Mouse (Mus musculus) frontal cortex, postnatal 14 days (tissue): ENCODE measurements around the gene Rack1.
A peak's percentile ranks its signal among the peaks of the same experiment; 100 is the strongest.
"Not testable (repeated sequence)": the region's sequence is repeated elsewhere in the genome, so short reads cannot be mapped to it uniquely, and the experiment has no call there.

Source experiments
- DNase-seq, 2 experiments: peaks; one replicate each; pipeline ENCODE4 v3.0.0; 2022; ENCODE audit warnings: low spot score in 2 of 2

Rack1 gene

DNA sequence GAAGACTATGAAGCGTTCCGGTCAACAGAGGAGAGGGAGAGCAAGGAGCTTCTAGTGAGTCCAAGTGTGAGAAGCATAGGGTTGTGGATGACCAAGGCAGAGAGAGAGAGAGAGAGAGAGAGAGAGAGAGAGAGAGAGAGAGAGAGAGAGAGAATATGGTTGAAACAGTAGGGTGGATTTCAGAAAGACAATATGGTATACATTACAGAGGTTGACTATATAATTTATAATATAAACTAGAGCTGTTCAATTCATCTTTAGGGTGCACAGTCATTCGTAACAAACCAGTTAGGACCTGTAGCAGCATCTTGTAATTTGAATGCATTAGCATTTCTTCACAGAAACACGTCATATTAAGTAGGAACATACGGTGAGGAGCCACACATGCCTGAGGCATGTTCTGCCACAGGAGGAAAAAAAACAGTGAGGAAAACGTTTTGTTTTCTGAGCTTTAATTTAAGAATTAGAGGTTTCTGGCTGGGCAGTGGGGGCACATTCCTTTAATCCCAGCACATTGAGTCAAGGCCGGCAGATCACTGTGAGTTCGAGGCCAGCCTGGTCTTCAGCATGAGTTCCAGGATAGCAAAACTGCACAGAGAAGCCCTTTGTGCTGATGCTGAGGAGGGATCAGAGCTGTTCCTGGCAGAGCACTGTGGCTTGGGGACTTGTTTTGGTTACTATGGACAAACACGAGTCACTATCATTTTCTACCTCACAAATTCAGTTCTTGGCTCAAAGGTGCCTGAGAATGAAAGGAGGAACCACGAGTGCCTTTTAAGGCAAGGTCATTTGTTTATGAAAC is 38.9 kb downstream of the Rack1 start:
- DNase-seq: no peak

DNA sequence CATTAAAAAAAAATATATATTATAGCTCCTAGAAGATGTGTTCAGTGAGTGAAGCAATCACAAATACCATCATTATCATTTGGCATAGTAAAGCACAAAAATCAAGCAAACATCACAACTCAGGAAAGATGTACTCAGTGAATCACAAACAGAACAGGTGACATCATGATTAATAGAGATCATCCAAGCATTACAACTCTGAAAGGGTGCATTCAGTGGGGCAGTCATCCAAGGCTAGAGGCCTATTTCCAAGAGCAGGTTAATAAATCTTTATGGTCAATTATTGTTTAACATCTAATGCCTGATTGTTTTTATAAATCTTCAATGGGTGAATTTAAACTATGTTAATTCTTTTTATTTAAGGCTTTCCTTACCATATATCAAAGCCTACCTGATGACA is 40.7 kb downstream of the Rack1 start:
- no peak for DNase-seq

DNA sequence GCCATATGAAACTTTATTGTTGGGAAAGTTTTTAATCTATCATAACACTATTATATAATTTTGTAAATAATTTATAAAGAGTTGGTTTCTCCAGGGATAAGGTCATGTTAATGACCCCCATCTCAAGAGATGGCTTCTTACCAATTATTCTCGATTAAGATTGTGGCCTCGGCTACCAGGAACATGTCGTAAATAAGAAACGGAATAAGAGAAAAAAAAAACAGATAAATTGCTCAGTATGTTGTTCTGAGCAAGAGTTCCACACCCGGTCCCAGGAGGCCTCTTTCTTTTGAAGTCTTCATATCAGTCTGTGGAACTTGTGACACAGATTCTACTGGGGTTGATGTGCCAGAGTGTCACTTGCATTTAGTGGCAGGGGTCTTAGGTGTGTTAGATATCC is 41.1 kb downstream of the Rack1 start:
- no peak for DNase-seq

DNA sequence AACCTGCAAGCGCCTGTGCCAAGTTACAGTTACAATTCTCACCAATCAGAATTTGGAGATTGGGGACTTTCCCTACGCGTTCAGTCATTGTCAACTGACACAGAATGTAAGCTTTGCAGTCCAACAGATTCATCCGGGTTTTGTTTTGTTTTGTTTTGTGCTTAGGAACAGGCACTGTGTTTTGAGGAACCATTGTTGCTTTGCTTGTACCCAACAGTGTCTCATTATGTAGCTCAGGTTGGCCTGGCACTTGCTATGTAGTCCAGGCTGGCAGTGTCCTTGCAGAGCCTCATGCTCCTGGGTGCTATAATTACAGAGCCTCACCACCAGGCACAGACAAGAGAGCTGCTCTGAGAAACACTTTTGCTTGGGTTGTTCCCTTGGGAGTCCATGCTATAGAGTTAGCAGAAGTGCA is 42.3 kb downstream of the Rack1 start:
- no peak for DNase-seq

DNA sequence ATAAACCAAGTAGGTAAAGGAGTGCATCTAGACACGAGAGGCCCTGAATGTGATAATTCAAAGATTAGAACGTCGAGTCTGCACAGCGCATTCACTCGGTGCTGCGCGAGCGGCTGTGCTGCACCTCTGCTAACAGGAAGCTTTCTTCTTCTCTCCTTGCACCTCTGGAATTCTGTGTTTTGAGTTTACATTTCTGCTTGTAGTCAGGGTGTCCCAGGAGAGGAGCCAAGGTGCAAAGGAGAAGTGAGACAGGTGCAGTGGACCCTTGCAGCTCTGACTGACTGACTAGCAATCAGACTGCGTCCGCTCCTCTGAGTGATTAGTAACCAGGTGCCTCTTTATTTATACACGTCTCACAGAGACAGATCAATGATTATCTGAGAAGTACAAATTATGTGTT is 43.1 kb downstream of the Rack1 start:
- no peak for DNase-seq

DNA sequence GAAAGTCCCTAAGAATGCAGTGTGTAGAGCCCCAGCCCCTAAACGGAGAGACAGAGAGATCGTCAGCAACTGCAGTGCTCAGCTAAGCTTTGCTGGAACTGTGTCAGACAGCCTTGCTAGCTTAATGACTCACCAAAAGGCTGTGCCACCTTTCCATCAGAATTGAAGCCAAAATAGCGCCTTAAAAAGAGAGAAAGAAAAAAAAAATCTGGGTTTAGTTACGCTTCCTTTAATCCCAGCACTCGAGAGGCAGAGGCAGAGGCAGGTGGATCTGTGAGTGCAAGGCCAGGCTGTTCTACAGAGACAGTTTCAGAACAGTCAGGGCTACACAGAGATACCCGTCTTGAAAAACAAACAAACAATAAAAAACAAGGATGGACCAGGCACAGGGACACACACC is 44.2 kb downstream of the Rack1 start:
- DNase-seq: no peak

DNA sequence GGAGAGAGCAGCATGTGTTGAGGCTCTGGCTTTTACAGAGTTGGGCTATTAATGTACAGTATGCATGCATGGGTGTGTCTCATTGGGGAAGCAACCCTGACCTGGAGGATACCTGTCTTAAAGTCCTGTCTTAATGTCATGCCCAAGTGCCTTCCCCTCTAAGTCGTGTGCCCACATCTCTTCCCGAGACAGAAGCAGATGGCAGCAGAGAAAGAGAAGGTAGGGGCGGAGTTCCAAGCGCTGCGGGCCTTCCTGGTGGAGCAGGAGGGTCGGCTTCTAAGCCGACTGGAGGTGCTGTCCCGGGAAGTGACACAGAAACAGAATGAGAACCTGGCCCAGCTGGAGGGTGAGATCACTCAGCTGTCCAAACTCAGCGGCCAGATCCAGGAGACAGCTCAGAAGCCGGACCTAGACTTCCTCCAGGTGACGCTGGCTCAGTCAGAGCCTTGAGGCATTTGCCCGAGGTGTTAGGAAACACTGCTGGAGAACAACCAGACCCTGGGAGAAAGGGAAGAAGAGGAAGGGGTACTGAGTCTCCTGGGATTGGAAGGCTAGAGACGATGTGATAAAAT is 45.2 kb downstream of the Rack1 start:
- no peak for DNase-seq

DNA sequence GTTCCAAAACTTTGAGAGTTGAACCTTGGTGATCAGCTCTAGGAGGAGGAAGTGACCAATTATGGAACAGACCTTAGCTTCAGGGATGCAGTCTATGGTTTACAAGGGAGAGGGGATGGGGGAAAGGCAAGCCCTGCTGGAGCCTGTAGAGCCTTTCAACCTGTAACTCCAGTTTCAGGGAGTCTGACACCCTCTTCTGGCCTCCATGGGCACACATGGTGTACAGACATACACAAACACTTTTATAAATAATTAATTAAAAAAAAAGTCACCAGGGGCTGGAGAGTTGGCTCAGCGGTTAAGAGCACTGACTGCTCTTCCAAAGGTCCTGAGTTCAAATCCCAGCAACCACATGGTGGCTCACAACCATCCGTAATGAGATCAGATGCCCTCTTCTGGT is 46.2 kb downstream of the Rack1 start:
- DNase-seq: not testable (repeated sequence)

- no peak for DNase-seq
Measured at GRCm38 (mm10) chr11:48846881-48847280, 46.7 kb downstream of the Rack1 start.

DNA sequence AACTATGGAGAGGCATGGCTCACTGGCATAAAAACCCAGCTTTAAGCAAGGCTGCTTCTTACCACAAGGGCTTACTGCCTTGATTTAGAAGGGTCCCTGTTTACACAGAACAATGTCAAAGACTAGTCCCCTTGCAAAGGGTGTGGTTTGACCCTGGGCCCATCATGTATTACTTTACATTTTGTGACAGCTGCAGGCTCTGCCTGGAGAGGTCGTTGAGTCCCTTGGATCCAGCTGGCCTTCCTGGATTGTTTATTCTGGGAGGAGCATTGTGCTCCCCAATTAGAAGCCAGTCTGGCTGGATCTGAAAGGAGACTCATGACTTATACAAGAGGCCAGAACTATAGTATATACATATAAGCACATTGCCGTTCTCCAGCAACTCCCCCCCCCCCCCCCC is 50.1 kb downstream of the Rack1 start:
- no peak for DNase-seq

DNA sequence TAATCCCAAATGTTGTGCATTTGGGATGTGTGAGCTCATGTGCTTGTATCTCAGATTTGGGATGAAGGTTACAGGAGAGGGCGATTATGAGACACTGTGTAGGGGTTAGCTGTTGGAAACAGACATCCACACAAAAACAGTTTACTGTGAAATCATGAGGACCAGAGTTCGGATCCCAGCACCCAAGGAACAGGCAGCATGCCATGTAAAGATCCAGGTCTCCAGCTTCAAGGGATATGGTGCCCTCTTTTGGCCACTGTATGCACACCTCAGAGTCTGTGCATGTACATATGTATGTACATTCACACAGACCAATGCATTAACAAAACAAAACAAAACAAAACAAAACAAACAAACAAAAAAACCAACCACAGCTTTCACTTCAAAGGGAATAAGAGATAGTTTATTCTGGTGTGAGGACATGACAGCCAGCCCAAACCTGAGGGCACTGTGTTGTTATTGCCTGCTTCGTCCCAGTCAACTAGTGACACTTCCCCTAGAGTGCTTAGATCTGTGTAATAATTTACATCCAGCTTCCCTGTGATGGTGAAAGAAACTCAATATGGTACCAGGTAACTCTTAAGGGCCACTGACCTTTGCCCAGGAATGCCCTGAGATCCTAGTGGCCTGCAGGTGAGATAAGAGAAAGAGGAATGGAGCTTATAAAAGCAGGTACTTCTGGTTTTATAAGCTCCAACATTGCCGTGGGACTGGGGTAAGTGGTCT is 51.3 kb downstream of the Rack1 start:
- no peak for DNase-seq

DNA sequence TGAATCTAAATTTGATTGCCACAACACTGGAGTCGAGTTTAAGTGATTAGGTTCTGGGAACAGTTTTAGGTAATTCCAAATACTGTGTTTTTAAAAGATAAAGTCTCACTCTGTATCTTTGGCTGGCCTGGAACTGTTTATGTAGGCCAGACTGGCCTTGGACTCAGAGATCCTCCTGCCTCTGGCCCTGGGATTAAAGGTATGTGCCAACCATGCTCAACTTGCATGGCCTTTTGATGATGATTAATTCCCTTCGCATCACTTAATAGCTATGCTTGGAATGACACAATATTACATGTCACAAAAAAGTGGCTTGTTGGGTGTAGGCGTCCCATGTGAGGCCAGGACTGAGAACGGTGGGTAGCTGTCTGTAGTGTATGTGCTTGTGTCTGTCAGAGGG is 52.1 kb downstream of the Rack1 start:
- DNase-seq: no peak

DNA sequence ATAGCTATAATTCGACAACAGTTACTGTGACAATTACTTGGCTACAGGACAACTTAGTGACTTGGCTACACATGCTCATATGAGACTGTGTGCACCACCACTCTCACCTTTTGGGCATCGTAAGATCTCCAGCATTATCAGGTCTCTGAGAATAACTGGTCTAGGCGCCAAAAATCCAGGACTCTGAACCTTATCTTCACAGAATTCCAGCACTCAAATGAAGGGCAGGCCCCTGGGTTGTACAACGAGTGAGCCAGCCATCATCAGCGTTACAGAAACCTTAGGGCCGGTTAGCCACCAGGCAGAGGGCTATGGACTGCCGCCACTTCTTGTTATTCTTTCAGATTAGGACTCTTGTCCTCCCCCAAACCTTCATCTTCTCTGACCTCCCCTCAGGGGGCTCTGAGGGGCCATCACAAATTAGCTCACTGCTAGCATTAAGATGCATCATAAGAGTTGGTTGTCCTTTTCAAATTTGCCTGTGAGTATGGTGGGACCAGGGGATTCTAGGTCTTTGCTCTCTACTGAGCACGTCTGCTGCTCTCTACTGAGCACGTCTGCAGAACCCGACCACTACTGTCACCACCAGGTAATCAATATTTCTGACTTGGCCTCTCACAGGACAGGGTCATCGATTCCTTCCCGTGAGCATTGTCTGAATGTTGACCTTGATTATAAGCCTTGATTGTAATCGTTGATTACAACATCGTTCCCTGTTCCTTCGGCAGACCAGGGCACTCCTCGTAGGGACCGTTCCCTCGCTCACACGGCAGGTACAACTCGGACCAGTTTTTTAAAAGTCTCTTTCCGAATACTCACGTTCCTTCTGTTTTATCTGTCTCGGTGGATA is 52.7 kb downstream of the Rack1 start:
- no peak for DNase-seq

- peak; percentile 81 to 94 for DNase-seq
Measured at GRCm38 (mm10) chr11:48853474-48854180, 53.5 kb downstream of the Rack1 start.
